Mouse (Mus musculus): ENCODE measurements around the gene Tnni3k. TPM values are rescaled to one million over a fixed set of nuclear protein-coding genes. Genes with fewer than 3 reads are reported as not detected.

The Tnni3k gene
- polyA plus RNA-seq, 1 experiment from 2014 or later: 0.09 TPM

DNA sequence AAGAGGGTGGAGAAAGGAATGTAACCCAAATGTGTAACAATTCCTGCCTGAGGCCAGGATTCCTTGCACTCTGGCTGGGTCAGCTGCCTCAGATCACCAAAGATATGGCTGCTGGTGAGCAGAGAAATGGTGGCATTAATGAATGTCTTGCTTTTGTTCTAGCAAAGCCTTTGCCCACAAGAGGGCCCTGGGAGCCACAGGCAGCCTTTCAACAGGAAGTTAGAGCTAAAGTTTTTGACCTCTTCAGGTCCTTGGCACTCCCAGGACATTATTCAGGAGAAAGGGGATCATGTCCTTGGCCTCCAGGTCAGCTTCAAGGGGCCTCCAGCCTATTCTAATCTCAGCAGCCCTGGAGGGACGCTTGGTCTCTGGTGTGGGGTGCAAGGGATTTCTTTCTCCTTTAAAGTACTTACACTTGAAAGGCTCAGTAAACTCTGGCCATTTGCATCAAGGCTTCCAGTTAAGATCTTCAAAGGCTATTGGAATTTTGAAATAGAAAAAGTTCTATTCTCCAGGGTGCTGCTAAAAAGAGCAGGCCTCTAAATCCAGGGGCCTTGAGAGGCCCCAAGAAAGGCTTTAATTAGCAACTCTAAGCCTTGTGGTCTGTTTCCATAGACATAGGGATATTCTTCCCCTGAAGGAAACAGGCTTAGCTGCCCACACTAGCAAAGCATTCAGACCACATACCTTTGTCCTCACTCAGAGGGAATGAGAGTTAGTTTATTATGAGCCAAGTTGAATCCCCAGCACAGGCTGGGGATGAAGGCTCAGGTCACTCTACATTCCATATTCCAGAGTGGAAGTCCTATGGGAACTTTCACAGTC, 16.0 kb downstream of the Tnni3k start:
- H3K27me3 ChIP-seq: no peaks in the 10 kb centered on the region
- no peaks in the 10 kb centered on the region for H3K36me3 ChIP-seq
- H3K9ac ChIP-seq: no peak overlapping the region
- no peak overlapping the region for H3K4me3 ChIP-seq
- H3K9me3 ChIP-seq: no peaks in the 10 kb centered on the region
- H3K4me2 ChIP-seq (replicated peaks): no peak overlapping the region
- no peak for ATAC-seq (ENCODE audit: insufficient number of reproducible peaks, insufficient read depth, low FRiP score, low TSS enrichment)
- 0 out of 2 replicates have a peak, but pooled peaks cover 3% of the 10 kb centered on the region for H3K4me1 ChIP-seq
- WGBS: 3% methylated on average over 1 of the region's 1 CpGs
- H3K27ac ChIP-seq: no peak overlapping the region

DNA sequence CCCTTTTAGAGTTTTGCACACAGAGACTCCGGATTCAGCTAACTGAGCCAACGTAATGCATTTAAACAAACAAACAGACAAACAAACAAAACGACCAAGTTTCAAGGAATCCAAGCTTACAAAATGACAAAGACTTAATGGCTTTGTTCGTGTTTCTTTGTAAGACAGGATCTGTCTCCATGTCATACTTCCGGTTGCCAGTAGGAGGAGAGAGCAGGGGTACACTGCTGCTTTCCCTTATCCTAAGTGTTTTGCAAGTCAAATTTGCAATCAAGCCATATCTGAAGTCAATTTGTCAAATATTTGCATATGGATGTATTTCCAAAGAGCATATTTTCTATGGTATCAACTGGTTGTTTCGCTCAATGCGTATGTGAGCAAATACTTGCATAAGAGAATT, 20.9 kb downstream of the Tnni3k start:
- Histone ChIP-seq H3K4me3 (no peak overlapping the region), H3K27me3 (no peaks in the 10 kb centered on the region), H3K9ac (no peak overlapping the region), H3K36me3 (no peaks in the 10 kb centered on the region), H3K27ac (no peak overlapping the region), H3K4me1 (0 out of 2 replicates have a peak, but pooled peaks cover 1% of the 10 kb centered on the region), H3K9me3 (no peaks in the 10 kb centered on the region), H3K4me2 (replicated peaks) (no peak overlapping the region)
- ATAC-seq (ENCODE audit: insufficient number of reproducible peaks, insufficient read depth, low FRiP score, low TSS enrichment): no peak
- WGBS: 80% methylated on average over 7 of the region's 7 CpGs

DNA sequence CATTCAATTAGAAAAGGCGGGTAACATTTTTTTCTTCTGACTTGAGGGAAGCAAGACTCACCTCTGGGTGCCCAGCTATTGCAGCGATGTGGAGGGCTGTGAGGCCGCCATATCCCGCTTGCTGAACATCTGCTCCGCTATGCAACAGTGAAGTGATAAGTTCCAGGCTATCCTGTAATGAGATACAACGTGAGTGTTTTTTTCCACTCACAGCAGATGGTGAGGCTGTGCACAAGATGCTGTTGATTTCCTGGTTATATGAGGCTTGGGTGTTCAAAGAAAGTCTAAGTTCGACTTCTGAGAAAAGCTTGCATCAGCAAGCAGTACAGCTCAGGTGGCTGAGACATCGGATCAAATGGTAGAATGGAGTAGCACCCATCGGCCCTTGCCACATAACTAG, 25.0 kb downstream of the Tnni3k start:
- Histone ChIP-seq H3K4me1 (no peaks in the 10 kb centered on the region), H3K4me3 (no peak overlapping the region), H3K27me3 (no peaks in the 10 kb centered on the region), H3K9me3 (no peaks in the 10 kb centered on the region), H3K4me2 (replicated peaks) (no peak overlapping the region), H3K9ac (no peak overlapping the region), H3K36me3 (no peaks in the 10 kb centered on the region), H3K27ac (no peak overlapping the region)
- 86% methylated on average over 9 of the region's 9 CpGs for whole genome bisulfite sequencing
- ATAC-seq (ENCODE audit: insufficient number of reproducible peaks, insufficient read depth, low FRiP score, low TSS enrichment): no peak

DNA sequence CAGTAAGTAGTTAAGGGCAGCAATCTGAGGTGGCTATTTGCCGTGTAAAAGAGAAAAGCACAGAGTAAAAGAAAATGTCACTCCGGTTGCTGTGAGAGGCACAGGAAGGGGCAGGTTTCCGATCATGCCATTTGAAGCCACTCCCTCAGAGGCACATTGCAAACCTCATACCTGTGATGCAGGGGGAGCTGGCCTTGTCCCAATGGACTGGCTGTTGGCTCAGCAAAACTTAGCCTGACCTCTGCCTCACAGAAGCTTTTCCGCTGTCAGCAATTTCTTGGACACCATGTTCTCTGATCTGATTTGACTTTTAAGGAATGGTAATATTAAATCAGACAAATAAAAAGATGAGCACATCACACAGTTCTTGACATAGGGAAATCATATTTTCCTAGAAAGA, 52.4 kb downstream of the Tnni3k start:
- Histone ChIP-seq H3K36me3 (no peaks in the 10 kb centered on the region), H3K4me2 (replicated peaks) (no peak overlapping the region), H3K4me3 (no peak overlapping the region), H3K27ac (no peak overlapping the region), H3K4me1 (no peaks in the 10 kb centered on the region), H3K9me3 (no peaks in the 10 kb centered on the region), H3K27me3 (no peaks in the 10 kb centered on the region), H3K9ac (no peak overlapping the region)
- no peak for ATAC-seq (ENCODE audit: insufficient number of reproducible peaks, insufficient read depth, low FRiP score, low TSS enrichment)
- WGBS: 66% methylated on average over 4 of the region's 4 CpGs

DNA sequence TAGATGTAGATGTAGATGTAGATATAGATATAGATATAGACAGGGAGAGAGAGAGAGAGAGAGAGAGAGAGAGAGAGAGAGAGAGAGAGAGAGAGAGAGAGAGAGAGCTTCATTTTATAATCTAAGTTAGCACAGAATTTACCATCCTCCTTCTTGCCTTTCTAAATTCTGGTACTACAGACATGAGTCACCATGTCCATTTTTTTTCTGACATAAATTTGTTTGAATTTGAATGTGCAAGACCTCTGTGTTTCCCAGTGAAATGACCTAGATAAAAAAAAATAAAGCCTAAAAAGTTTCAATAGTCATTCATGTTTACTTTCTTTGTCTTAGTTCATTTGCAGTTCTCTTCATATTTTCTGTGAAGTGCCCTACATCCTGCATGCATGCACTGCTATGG, 54.2 kb downstream of the Tnni3k start:
- Histone ChIP-seq H3K4me3 (no peak overlapping the region), H3K9me3 (no peaks in the 10 kb centered on the region), H3K4me1 (no peaks in the 10 kb centered on the region), H3K9ac (no peak overlapping the region), H3K27me3 (no peaks in the 10 kb centered on the region), H3K27ac (no peak overlapping the region), H3K4me2 (replicated peaks) (no peak overlapping the region), H3K36me3 (no peaks in the 10 kb centered on the region)
- no peak for ATAC-seq (ENCODE audit: insufficient number of reproducible peaks, insufficient read depth, low FRiP score, low TSS enrichment)

DNA sequence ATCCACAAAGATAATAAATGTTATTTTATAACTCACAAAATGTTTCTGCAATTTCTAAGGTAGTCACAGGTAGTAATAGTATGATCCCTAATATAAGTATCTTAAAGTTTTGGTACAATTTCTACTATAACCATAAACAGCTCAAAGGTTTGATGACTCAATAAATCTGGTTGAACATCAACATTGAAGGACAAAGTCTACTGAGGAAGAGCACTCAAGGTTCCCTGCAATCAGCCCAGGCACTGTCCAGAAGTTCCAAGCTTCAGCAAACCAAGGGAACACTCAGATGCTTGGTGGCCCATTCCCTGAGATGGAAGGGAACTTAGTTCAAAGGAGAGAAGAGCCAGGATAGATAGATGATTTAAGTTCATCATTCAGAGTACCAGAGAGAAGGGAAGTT, 62.5 kb downstream of the Tnni3k start:
- no peak for ATAC-seq (ENCODE audit: insufficient number of reproducible peaks, insufficient read depth, low FRiP score, low TSS enrichment)
- no peaks in the 10 kb centered on the region for H3K27me3 ChIP-seq
- H3K9me3 ChIP-seq: no peaks in the 10 kb centered on the region
- H3K4me1 ChIP-seq: no peaks in the 10 kb centered on the region
- H3K36me3 ChIP-seq: no peaks in the 10 kb centered on the region
- H3K4me2 ChIP-seq (replicated peaks): no peak overlapping the region
- H3K4me3 ChIP-seq: no peak overlapping the region
- no peak overlapping the region for H3K27ac ChIP-seq
- H3K9ac ChIP-seq: no peak overlapping the region

DNA sequence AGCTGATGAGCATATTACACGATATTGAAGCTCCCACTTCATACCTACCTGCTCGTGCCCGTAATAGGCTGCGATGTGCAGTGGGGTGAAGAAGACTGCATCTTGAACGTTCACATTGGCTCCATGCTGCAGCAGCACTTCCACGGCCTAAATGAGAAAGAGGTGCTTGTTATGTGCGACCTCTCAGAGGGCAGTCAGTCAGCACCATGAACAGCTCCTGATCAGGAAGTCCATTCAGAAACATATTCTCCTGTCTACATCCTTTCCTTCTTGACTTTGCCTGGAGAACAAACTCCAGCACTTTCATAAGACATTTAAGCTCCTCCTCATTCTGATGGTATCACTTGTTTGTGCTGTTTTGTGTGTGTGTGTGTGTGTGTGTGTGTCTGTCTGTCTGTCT, 76.1 kb downstream of the Tnni3k start:
- H3K4me1 ChIP-seq: no peaks in the 10 kb centered on the region
- no peak overlapping the region for H3K4me3 ChIP-seq
- H3K27me3 ChIP-seq: no peaks in the 10 kb centered on the region
- WGBS: 80% methylated on average over 7 of the region's 7 CpGs
- ATAC-seq (ENCODE audit: insufficient number of reproducible peaks, insufficient read depth, low FRiP score, low TSS enrichment): no peak
- no peak overlapping the region for H3K27ac ChIP-seq
- H3K9ac ChIP-seq: no peak overlapping the region
- no peak overlapping the region for H3K4me2 ChIP-seq (replicated peaks)
- H3K9me3 ChIP-seq: no peaks in the 10 kb centered on the region
- H3K36me3 ChIP-seq: no peaks in the 10 kb centered on the region

DNA sequence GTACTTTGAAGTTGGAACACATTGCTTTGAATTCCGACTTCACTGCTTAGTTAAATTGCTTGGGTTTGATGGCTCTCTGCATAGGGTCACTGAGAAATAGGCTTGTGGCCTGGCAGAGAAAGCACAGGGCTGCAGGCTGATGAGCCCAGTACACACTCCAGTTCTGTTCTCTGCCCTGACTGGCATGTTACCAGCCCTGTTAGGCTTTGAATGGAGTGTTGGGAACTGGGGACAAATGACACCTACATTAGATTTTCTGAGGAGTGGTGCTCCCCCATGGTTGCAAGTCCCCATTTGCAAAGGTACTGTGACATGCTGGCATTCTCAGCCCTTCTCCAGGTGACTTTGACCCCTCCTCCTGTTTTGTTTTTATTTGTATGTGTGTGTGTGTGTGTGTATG, 83.6 kb downstream of the Tnni3k start:
- no peak for ATAC-seq (ENCODE audit: insufficient number of reproducible peaks, insufficient read depth, low FRiP score, low TSS enrichment)
- Histone ChIP-seq H3K36me3 (no peaks in the 10 kb centered on the region), H3K9ac (no peak overlapping the region), H3K4me1 (no peaks in the 10 kb centered on the region), H3K9me3 (no peaks in the 10 kb centered on the region), H3K27ac (no peak overlapping the region), H3K4me3 (no peak overlapping the region), H3K4me2 (replicated peaks) (no peak overlapping the region), H3K27me3 (no peaks in the 10 kb centered on the region)
- WGBS: 74% methylated on average over 1 of the region's 1 CpGs

DNA sequence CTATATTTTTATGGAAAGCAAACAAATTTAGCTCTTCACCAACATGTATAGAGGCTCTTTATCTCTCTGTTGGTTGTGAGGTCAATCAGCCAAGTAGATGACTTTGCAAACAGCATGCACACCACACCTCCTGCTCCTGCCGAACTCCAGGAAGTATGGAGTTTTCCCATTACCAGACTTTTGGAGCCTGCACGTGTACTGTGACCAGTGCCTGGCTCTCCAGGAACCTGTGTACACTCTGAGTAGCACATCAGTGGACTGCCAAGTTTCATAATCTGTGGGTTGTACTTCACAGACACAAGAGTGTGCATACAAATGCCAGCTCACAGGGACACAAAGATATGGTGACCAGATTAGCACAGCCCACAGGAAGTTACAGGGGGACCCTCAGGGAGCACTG, 84.2 kb downstream of the Tnni3k start:
- Histone ChIP-seq H3K9me3 (no peaks in the 10 kb centered on the region), H3K4me3 (no peak overlapping the region), H3K27me3 (no peaks in the 10 kb centered on the region), H3K4me2 (replicated peaks) (no peak overlapping the region), H3K9ac (no peak overlapping the region), H3K36me3 (no peaks in the 10 kb centered on the region), H3K27ac (no peak overlapping the region), H3K4me1 (no peaks in the 10 kb centered on the region)
- WGBS: 58% methylated on average over 2 of the region's 2 CpGs
- no peak for ATAC-seq (ENCODE audit: insufficient number of reproducible peaks, insufficient read depth, low FRiP score, low TSS enrichment)

DNA sequence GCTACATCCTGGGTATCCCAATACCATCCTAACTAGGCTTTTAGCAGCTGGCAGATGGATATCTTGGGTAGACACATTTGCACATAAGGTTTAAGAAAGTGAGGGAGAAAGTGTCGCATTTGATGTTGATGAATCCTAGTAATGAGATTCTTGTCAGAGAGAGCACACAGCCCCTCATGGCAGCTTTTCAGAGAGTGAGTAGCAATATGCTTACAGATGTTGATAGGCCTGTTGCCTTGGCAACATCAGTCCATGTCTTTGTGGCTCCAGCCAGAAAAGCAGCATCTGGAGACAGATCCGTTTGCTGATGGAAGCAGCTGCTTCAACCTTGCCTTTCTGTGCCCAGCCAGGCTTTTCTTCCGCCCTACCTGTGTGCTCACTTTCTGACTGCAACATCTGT, 93.9 kb downstream of the Tnni3k start:
- H3K4me1 ChIP-seq: no peaks in the 10 kb centered on the region
- H3K27ac ChIP-seq: no peak overlapping the region
- no peak overlapping the region for H3K9ac ChIP-seq
- H3K4me2 ChIP-seq (replicated peaks): no peak overlapping the region
- no peak overlapping the region for H3K4me3 ChIP-seq
- no peak for ATAC-seq (ENCODE audit: insufficient number of reproducible peaks, insufficient read depth, low FRiP score, low TSS enrichment)
- H3K27me3 ChIP-seq: no peaks in the 10 kb centered on the region
- WGBS: 65% methylated on average over 3 of the region's 3 CpGs
- H3K9me3 ChIP-seq: no peaks in the 10 kb centered on the region
- H3K36me3 ChIP-seq: no peaks in the 10 kb centered on the region

DNA sequence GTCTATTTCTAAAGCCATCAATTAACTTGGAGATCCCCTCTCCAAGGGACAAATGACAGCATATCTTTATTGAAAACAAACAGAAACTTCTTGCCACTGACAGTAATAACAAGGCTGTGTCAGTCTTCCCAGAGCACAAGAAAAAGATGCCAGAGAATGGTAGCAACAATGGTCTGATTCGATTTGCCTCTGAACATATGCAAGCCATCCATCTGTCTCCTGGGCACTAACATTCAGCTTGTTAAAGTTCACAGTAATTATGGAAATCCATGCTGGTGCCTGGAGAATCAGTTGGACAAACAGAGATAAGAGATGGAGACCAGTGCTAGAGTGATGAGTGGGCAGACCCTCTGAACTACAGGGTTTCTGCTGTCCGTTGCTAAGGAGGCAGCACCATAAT, 102.1 kb downstream of the Tnni3k start:
- H3K4me2 ChIP-seq (replicated peaks): no peak overlapping the region
- H3K27ac ChIP-seq: no peak overlapping the region
- H3K4me1 ChIP-seq: no peaks in the 10 kb centered on the region
- H3K9ac ChIP-seq: no peak overlapping the region
- no peaks in the 10 kb centered on the region for H3K27me3 ChIP-seq
- H3K36me3 ChIP-seq: no peaks in the 10 kb centered on the region
- H3K9me3 ChIP-seq: no peaks in the 10 kb centered on the region
- no peak overlapping the region for H3K4me3 ChIP-seq
- WGBS: 81% methylated on average over 2 of the region's 2 CpGs
- no peak for ATAC-seq (ENCODE audit: insufficient number of reproducible peaks, insufficient read depth, low FRiP score, low TSS enrichment)

DNA sequence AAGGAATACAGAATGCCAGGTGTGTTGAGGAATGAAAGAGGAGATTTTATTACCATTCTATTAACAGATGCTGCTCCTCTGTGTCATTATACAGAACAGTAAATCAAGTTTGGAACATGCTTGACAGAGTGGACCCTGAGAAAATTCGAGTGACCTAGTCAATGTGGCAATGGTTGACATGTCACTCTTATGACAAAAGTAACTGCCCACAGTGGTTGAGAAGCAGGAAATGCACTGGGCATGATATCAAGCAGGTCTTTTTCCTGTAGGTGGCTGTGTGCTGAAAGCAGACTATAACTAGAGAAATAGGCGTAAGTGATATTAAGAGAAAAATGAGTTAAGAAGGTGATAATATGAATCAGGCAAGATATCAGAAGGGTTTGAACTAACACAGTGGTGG, 105.7 kb downstream of the Tnni3k start:
- Histone ChIP-seq H3K27ac (no peak overlapping the region), H3K4me3 (no peak overlapping the region), H3K4me1 (no peaks in the 10 kb centered on the region), H3K9me3 (no peaks in the 10 kb centered on the region), H3K4me2 (replicated peaks) (no peak overlapping the region), H3K9ac (no peak overlapping the region), H3K36me3 (no peaks in the 10 kb centered on the region), H3K27me3 (no peaks in the 10 kb centered on the region)
- no peak for ATAC-seq (ENCODE audit: insufficient number of reproducible peaks, insufficient read depth, low FRiP score, low TSS enrichment)
- 64% methylated on average over 2 of the region's 2 CpGs for WGBS
